Mouse (Mus musculus) thymus, adult 2 months (tissue): ENCODE data around the gene Ndufb4.
"Not testable (repeated sequence)": the region's sequence is repeated elsewhere in the genome, so short reads cannot be mapped to it uniquely, and the experiment has no call there.

Experiments
- CTCF ChIP-seq: fragments of 200-500 bp; IDR thresholded peaks from 2 replicates; pipeline ENCODE4 v1.5.1; 2012; ENCODE audit warnings: mild to moderate bottlenecking, control low read depth, low read length, moderate library complexity, borderline replicate concordance; ENCODE audit not compliant: control insufficient read depth, poor library complexity, insufficient read depth; ENCODE audit errors: extremely low read depth
- POLR2A ChIP-seq: fragments of 200-500 bp; IDR thresholded peaks from 2 replicates; pipeline ENCODE4 v1.6.1; 2012; ENCODE audit warnings: mild to moderate bottlenecking, low read length, control low read depth, moderate library complexity; ENCODE audit not compliant: control insufficient read depth, poor library complexity, insufficient read depth; ENCODE audit errors: extremely low read depth

DNA sequence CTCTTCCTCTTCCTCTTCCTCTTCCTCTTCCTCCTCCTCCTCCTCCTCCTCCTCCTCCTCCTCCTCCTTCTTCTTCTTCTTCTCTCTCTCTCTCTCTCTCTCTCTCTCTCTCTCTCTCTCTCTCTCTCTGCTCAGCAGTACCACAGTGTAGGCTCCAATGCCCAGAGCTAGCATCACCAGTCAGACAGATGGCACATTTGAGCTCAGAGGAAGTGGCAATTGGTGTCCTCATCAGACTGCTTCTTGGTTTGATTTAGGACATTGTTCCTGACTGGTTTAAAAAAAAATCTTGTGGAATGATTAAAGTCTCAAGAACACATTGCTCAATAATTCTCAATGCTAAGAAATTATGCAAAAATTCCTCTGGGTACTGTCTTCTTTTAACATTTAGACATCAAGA is 13.7 kb downstream of the Ndufb4 start:
- not testable (repeated sequence) for TF ChIP-seq POLR2A, CTCF
